Mouse (Mus musculus) embryonic facial prominence, embryonic 15.5 days (tissue): ENCODE results near the gene S1pr1. TPM values are rescaled to one million over a fixed set of nuclear protein-coding genes. Genes with fewer than 3 reads are reported as not detected.

Experiments used
- ATAC-seq: fragments of 200-750 bp; cut with Nextera tagmentation; 2 replicates; pipeline ENCODE4 v1.8.0; 2017; ENCODE audit warnings: low read depth, moderate TSS enrichment; ENCODE audit not compliant: insufficient number of reproducible peaks, low FRiP score, low TSS enrichment
- H3K27ac ChIP-seq: fragments of 300-500 bp; sonication (generic); replicated peaks from 2 replicates; pipeline ENCODE4 v1.5.1; 2015; ENCODE audit warnings: mild to moderate bottlenecking, inconsistent platforms
- H3K27me3 ChIP-seq: fragments of 300-500 bp; sonication (generic); 2 replicates; pipeline ENCODE4 v1.6.1; 2015; ENCODE audit warnings: inconsistent platforms
- H3K36me3 ChIP-seq: fragments of 300-500 bp; sonication (generic); 2 replicates; pipeline ENCODE4 v1.6.1; 2015; ENCODE audit warnings: mild to moderate bottlenecking, inconsistent platforms
- H3K4me1 ChIP-seq: fragments of 300-500 bp; sonication (generic); 2 replicates; pipeline ENCODE4 v1.6.1; 2015; ENCODE audit warnings: inconsistent platforms
- H3K4me2 ChIP-seq: fragments of 300-500 bp; sonication (generic); replicated peaks from 2 replicates; pipeline ENCODE4 v1.6.1; 2015; ENCODE audit warnings: mild to moderate bottlenecking, inconsistent platforms
- H3K4me3 ChIP-seq: fragments of 300-500 bp; sonication (generic); replicated peaks from 2 replicates; pipeline ENCODE4 v1.5.1; 2015; ENCODE audit warnings: mild to moderate bottlenecking, inconsistent platforms
- H3K9ac ChIP-seq: fragments of 300-500 bp; sonication (generic); 2 replicates; pipeline ENCODE4 v1.6.1; 2015; ENCODE audit warnings: inconsistent platforms
- H3K9me3 ChIP-seq: fragments of 300-500 bp; sonication (generic); replicated peaks from 2 replicates; pipeline ENCODE4 v1.6.1; 2016; ENCODE audit warnings: inconsistent platforms
- WGBS: fragments of 180-500 bp; shearing (Covaris S2); methylation state at CpG from one replicate; pipeline ENCODE4 v1.1.7; 2015; 5-methylcytosine and 5-hydroxymethylcytosine counted together
- polyA plus RNA-seq: library from polyadenylated mRNA; unstranded; fragments of >200 nt; fragmentation: Nextera tagmentation; extraction: Ambion mirVana; gene quantifications from 2 replicates; pipeline ENCODE4 v1.2.1, GENCODE M21; 2015

Gene S1pr1
- 29.4 and 32.5 TPM in 2 replicates for polyA plus RNA-seq

GRCm38 (mm10) chr3:115714671-115715651 lies at the start of gene S1pr1:
Gene S1pr1, minus strand, starts transcription at chr3:115715072.
- H3K4me1 ChIP-seq = 0 out of 2 replicates have a peak, but pooled peaks cover 9% of the 10 kb centered on the region

GRCm38 (mm10) chr3:115763292-115763691 lies 48.4 kb upstream of the S1pr1 start:
- Histone ChIP-seq H3K9ac (no peak overlapping the region), H3K27ac (no peak overlapping the region), H3K9me3 (no peaks in the 10 kb centered on the region), H3K4me1 (no peaks in the 10 kb centered on the region), H3K4me2 (no peak overlapping the region), H3K4me3 (no peak overlapping the region), H3K27me3 (no peaks in the 10 kb centered on the region), H3K36me3 (no peaks in the 10 kb centered on the region)
- WGBS = 62% methylated on average over 6 of the region's 6 CpGs
- no peak for ATAC-seq

More at GRCm38 (mm10) chr3:115714671-115715651, at the start of gene S1pr1:
- ATAC-seq = peak; percentile 89
- Histone ChIP-seq H3K9me3 (no peaks in the 10 kb centered on the region), H3K4me3 (peak within 1 kb of the TSS; percentile 62), H3K27ac (peak within 1 kb of the TSS; percentile 87), H3K4me2 (peak within 1 kb of the TSS; percentile 82), H3K27me3 (no peaks in the 10 kb centered on the region), H3K36me3 (peaks cover 5% of the 10 kb centered on the region; the same call in 1 of the 2 replicates), H3K9ac (peak within 1 kb of the TSS; percentile 57)
- under 1% methylated on average over 51 of the region's 51 CpGs for WGBS

DNA sequence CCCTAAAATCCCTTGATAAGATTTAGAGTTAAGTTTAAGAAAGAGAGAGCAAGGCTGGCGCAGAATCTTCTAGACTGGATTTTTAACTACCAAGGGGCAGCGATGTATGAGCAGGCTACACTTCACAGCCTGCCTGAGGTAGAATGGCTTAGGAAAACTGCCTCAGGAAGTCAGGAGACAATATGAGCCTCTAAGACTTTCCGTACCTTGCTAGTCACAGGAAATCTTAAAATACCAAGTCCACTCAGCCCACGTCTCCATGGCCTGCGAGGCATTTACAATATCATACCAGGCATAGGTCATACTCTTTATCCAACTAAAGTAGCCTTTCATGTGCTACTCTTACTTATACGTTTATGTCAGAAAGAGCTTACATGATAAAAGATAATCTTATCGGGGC lies 48.0 kb upstream of the S1pr1 start:
- Histone ChIP-seq H3K36me3 (no peaks in the 10 kb centered on the region), H3K4me3 (no peak overlapping the region), H3K9me3 (no peaks in the 10 kb centered on the region), H3K4me1 (no peaks in the 10 kb centered on the region), H3K27me3 (no peaks in the 10 kb centered on the region), H3K4me2 (no peak overlapping the region), H3K27ac (no peak overlapping the region), H3K9ac (no peak overlapping the region)
- 79% methylated on average over 7 of the region's 7 CpGs for WGBS
- no peak for ATAC-seq

GRCm38 (mm10) chr3:115759659-115760058 lies 44.8 kb upstream of the S1pr1 start:
- no peaks in the 10 kb centered on the region for H3K4me1 ChIP-seq
- H3K9ac ChIP-seq = no peak overlapping the region
- no peak overlapping the region for H3K4me3 ChIP-seq
- no peaks in the 10 kb centered on the region for H3K36me3 ChIP-seq
- H3K9me3 ChIP-seq = no peaks in the 10 kb centered on the region
- 87% methylated on average over 4 of the region's 4 CpGs for WGBS
- H3K27me3 ChIP-seq = no peaks in the 10 kb centered on the region
- no peak overlapping the region for H3K4me2 ChIP-seq
- no peak for ATAC-seq
- H3K27ac ChIP-seq = no peak overlapping the region

DNA sequence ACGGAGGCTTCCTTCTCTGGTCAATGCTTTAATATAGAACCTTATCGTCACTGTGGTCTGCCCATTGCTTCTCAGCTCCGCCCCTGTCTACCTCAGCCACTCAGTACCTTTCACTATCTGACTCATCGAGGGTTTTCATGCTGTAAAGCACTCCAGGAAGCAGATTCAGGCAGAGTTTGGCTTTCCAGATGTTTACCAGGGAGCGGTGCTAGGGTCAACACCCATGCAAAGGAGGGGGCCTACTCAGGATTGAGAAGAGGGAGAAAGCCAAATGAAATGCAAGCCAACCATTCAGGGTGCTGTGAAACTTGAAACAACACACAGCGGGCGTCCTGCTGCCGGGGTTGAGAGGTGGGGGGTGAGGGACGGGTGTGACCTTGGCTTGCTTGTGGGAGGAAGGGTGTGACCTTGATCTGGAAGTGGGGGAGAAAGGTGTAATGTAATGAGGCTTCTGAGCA lies 43.6 kb upstream of the S1pr1 start:
- 0 out of 2 replicates have a peak, but pooled peaks have one; percentile 15 for ATAC-seq
- Histone ChIP-seq H3K27me3 (no peaks in the 10 kb centered on the region), H3K4me2 (0 out of 2 replicates have a peak overlapping the region, but pooled peaks have one; percentile 1), H3K4me3 (no peak overlapping the region), H3K27ac (no peak overlapping the region), H3K9me3 (no peaks in the 10 kb centered on the region), H3K4me1 (no peaks in the 10 kb centered on the region), H3K9ac (no peak overlapping the region), H3K36me3 (no peaks in the 10 kb centered on the region)
- WGBS = 21% methylated on average over 9 of the region's 9 CpGs

DNA sequence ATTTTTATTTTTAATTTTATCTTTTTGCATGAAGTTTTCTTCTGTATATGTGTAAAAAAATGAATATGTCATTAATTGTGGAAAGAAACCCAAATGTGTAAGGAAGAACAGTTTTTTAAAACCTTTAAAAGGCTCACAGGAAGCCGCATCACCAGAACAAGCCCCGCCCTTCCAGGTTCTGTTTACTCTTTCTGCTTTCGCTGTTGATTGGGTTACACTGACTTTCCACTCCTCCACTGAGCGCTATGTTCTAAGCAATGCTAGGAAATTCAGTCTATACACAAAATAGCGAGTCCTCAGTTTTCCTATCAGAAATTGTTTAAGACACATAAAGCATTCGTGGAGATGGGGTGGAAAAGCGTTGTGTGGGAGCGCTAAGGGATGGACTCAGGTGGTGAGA lies 39.6 kb upstream of the S1pr1 start:
- no peak for ATAC-seq
- Histone ChIP-seq H3K27me3 (no peaks in the 10 kb centered on the region), H3K4me1 (no peaks in the 10 kb centered on the region), H3K9me3 (no peaks in the 10 kb centered on the region), H3K36me3 (no peaks in the 10 kb centered on the region), H3K27ac (no peak overlapping the region), H3K4me2 (no peak overlapping the region), H3K9ac (no peak overlapping the region), H3K4me3 (no peak overlapping the region)
- 53% methylated on average over 8 of the region's 8 CpGs for WGBS

GRCm38 (mm10) chr3:115750369-115750768 lies 35.5 kb upstream of the S1pr1 start:
- Histone ChIP-seq H3K9me3 (no peaks in the 10 kb centered on the region), H3K27ac (no peak overlapping the region), H3K27me3 (no peaks in the 10 kb centered on the region), H3K4me1 (no peaks in the 10 kb centered on the region), H3K9ac (no peak overlapping the region), H3K36me3 (no peaks in the 10 kb centered on the region), H3K4me3 (no peak overlapping the region), H3K4me2 (no peak overlapping the region)
- ATAC-seq = no peak
- WGBS = 81% methylated on average over 3 of the region's 3 CpGs

DNA sequence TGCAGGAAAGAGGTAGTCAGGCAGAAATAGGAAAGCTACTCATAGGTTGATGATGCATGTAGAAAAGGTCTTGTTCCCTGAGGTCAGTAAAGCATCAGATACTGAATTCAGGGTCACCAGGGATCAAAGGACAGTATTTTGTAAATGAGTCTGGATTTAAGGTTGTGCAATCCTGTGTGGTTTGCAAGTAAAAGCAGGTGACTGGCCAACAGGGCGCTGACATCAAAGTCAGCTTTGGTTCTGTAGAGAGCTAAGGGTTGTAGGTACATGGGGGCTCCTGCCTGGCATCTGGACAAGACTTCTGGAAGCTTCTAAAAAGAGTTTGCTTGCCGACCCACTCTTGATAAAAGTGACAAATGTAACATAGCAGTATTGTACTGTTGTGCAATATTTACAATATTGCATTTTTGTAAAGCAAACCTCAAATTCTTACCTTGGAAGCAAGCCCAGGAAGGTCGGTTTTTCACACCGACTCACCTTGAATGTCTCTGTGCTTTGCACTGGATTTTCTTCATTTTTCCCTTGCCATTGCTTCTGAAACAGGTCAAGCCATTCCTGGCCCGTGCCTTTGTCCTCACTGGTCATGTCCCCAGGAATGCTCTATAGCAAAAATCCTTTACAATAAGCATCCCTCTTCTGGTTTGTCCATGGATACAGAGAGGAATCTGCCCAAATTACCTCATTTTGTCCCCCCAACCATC lies 33.6 kb upstream of the S1pr1 start:
- H3K4me1 ChIP-seq = no peaks in the 10 kb centered on the region
- H3K4me3 ChIP-seq = no peak overlapping the region
- H3K9ac ChIP-seq = no peak overlapping the region
- 76% methylated on average over 5 of the region's 5 CpGs for WGBS
- ATAC-seq = no peak
- H3K36me3 ChIP-seq = no peaks in the 10 kb centered on the region
- H3K9me3 ChIP-seq = no peaks in the 10 kb centered on the region
- no peaks in the 10 kb centered on the region for H3K27me3 ChIP-seq
- H3K27ac ChIP-seq = no peak overlapping the region
- no peak overlapping the region for H3K4me2 ChIP-seq

GRCm38 (mm10) chr3:115746511-115746910 lies 31.6 kb upstream of the S1pr1 start:
- Histone ChIP-seq H3K4me1 (no peaks in the 10 kb centered on the region), H3K9me3 (no peaks in the 10 kb centered on the region), H3K9ac (no peak overlapping the region), H3K27me3 (no peaks in the 10 kb centered on the region), H3K36me3 (no peaks in the 10 kb centered on the region), H3K4me2 (no peak overlapping the region), H3K27ac (no peak overlapping the region), H3K4me3 (no peak overlapping the region)
- ATAC-seq = no peak
- WGBS = 67% methylated on average over 8 of the region's 8 CpGs

DNA sequence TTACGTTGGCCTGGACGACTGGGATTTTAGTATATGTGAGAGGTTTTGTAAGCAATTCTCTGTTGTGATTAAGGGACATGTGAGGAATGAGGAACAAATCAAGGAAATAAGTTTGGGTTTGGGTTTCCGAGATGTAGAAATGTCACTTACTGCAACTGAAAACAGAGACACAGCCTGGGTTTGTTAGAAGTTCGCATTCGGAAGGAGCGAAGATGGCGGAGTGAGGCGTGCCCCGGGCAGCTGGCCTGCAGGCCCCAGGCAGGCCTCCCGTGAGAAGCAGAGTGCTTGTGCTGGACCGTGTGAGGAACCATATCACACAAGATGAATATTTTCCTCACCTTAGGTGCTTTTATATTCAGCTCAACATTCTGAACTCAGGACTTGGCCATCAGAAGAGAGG lies 30.2 kb upstream of the S1pr1 start:
- H3K4me1 ChIP-seq = no peaks in the 10 kb centered on the region
- ATAC-seq = no peak

GRCm38 (mm10) chr3:115738524-115738923 lies 23.7 kb upstream of the S1pr1 start:
- Histone ChIP-seq H3K9ac (no peak overlapping the region), H3K36me3 (no peaks in the 10 kb centered on the region), H3K4me3 (no peak overlapping the region), H3K9me3 (no peaks in the 10 kb centered on the region), H3K4me2 (no peak overlapping the region), H3K27ac (no peak overlapping the region), H3K4me1 (0 out of 2 replicates have a peak, but pooled peaks cover 3% of the 10 kb centered on the region), H3K27me3 (no peaks in the 10 kb centered on the region)
- ATAC-seq = no peak
- 42% methylated on average over 2 of the region's 2 CpGs for WGBS

More for the DNA sequence above, 30.2 kb upstream of the S1pr1 start:
- no peaks in the 10 kb centered on the region for H3K27me3 ChIP-seq
- H3K4me3 ChIP-seq = no peak overlapping the region
- H3K4me2 ChIP-seq = no peak overlapping the region
- 84% methylated on average over 11 of the region's 11 CpGs for WGBS
- no peaks in the 10 kb centered on the region for H3K36me3 ChIP-seq
- H3K9ac ChIP-seq = no peak overlapping the region
- no peak overlapping the region for H3K27ac ChIP-seq
- H3K9me3 ChIP-seq = no peaks in the 10 kb centered on the region
